Mouse (Mus musculus): ENCODE measurements around the gene Gse1. TPM values are rescaled to one million over a fixed set of nuclear protein-coding genes. Genes with fewer than 3 reads are reported as not detected.

The Gse1 gene
- polyA plus RNA-seq, 1 experiment from 2014 or later, result 8.7 TPM

DNA sequence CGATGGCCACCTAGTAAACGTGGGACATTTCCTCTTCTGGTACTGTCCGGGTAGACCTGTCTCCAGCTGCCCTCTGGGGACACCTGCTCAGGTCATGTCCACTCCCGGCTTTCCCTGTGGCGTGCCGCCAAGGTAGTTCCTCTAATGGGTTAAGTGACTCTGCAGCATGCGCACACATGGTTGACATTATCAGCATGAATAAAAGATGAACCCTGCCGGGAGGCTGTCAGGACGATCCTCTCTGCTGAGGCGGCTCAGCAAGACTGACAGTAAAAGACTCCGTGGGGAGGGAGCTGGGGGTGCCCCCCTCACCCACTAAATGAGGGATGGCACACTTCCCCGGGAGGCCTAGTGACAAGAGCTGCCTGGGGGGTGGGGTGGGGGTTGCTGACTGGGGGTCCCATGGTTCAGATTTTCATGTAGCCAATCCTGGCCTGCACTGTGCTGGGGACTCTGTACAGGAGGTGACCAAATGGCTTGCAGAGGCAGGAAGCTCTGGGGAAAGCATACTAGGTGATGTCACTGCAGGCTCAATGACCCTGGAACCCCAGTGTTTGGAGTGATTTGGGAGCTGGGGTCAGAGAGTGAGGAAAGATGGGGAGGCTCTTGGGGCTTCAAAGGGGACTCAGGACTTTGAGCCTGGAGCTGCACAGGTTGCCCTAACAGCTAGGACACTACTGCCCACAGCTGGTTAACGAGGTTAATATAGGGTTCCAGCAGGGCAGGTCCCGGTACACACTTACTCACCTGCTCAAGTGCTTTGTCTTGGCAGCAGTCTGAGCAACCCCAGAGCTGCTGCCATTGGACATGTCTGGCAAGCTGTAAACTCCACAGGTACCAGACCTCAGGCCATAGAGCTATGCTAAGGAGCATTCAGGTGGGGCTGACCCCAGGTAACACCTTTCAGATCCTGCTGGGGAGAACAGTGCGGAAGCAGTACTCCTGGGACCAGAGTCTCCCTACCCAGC lies 169.5 kb downstream of the Gse1 start:
- WGBS (ENCODE audit: insufficient replicate concordance), result 44% methylated on average over 15 of the region's 15 CpGs
- no peak for ATAC-seq (ENCODE audit: insufficient read depth)
- Histone ChIP-seq H3K27ac (replicated peaks) (no peak overlapping the region), H3K9ac (no peak overlapping the region), H3K9me3 (replicated peaks) (no peaks in the 10 kb centered on the region), H3K4me2 (no peak overlapping the region), H3K4me1 (replicated peaks) (peaks cover 45% of the 10 kb centered on the region), H3K4me3 (replicated peaks) (no peak overlapping the region), H3K27me3 (peaks cover 41% of the 10 kb centered on the region), H3K36me3 (replicated peaks) (no peaks in the 10 kb centered on the region)

- H3K4me1 ChIP-seq (replicated peaks), result peaks cover 53% of the 10 kb centered on the region
- no peak overlapping the region for H3K4me2 ChIP-seq
- no peaks in the 10 kb centered on the region for H3K9me3 ChIP-seq (replicated peaks)
- ATAC-seq (ENCODE audit: insufficient read depth), result no peak
- WGBS (ENCODE audit: insufficient replicate concordance), result 74% methylated on average over 33 of the region's 33 CpGs
- H3K27ac ChIP-seq (replicated peaks), result no peak overlapping the region
- no peak overlapping the region for H3K9ac ChIP-seq
- H3K36me3 ChIP-seq (replicated peaks), result no peaks in the 10 kb centered on the region
- peaks cover 39% of the 10 kb centered on the region for H3K27me3 ChIP-seq
- no peak overlapping the region for H3K4me3 ChIP-seq (replicated peaks)
Measured at GRCm38 (mm10) chr8:120399212-120399934, 171.1 kb downstream of the Gse1 start.

DNA sequence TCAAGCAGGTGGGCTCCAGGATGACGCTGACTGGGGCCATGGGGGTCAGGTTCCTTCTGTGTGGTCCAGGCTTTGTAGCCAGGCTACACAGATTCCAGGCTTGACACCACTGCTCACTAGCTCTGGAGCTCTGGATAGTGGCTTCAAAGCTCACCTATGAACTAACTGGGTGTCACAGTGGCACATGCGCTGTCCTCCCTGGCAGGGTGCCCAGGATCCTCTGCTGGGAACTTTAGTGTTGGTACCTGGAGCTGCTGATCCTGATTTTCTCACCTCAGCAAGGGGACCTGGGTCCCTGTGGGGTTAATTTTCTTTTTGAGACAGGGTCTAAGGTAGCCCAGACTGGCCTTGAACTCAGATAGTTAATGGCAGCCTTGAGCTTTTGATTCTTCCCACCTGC lies 173.0 kb downstream of the Gse1 start:
- Histone ChIP-seq H3K9ac (no peak overlapping the region), H3K4me2 (no peak overlapping the region), H3K27me3 (peaks cover 39% of the 10 kb centered on the region), H3K4me3 (replicated peaks) (no peak overlapping the region), H3K36me3 (replicated peaks) (no peaks in the 10 kb centered on the region), H3K27ac (replicated peaks) (no peak overlapping the region), H3K4me1 (replicated peaks) (peaks cover 64% of the 10 kb centered on the region), H3K9me3 (replicated peaks) (no peaks in the 10 kb centered on the region)
- ATAC-seq (ENCODE audit: insufficient read depth), result no peak
- 81% methylated on average over 2 of the region's 2 CpGs for WGBS (ENCODE audit: insufficient replicate concordance)

GRCm38 (mm10) chr8:120401712-120402111 lies 173.5 kb downstream of the Gse1 start:
- no peak overlapping the region for H3K4me3 ChIP-seq (replicated peaks)
- WGBS (ENCODE audit: insufficient replicate concordance), result 34% methylated on average over 7 of the region's 7 CpGs
- H3K36me3 ChIP-seq (replicated peaks), result no peaks in the 10 kb centered on the region
- H3K27ac ChIP-seq (replicated peaks), result no peak overlapping the region
- H3K9me3 ChIP-seq (replicated peaks), result no peaks in the 10 kb centered on the region
- H3K9ac ChIP-seq, result no peak overlapping the region
- no peak for ATAC-seq (ENCODE audit: insufficient read depth)
- H3K27me3 ChIP-seq, result peaks cover 39% of the 10 kb centered on the region
- no peak overlapping the region for H3K4me2 ChIP-seq
- peaks cover 68% of the 10 kb centered on the region for H3K4me1 ChIP-seq (replicated peaks)

DNA sequence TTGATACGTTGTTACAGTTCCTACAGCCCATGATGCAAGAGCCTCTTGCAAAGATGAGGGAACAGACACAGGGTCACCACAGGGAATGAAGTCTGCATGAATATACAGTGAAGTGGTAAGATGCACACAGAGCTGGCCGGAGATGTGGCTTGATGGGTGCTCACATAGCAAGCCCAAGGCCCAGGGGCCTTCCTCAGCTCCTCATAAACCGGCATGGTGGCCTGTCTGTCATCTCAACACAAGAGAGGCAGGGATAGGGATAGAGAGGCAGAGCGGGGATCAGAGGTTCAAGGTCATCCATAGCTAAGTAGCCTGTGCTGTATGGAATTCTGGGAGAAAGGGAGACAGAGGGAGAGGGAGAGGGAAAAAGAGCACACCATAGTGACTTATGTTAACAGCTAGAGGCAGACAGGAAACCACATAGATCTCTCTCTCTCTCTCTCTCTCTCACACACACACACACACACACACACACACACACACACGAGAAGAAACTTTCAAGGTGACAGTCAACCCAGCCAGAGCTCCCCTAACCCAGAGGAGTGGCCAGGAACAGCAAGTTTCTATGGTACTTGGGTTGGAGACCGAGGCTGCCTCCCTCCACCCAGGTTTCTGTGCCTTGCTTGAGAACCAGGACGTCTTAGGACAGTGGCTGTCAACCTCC lies 175.5 kb downstream of the Gse1 start:
- Histone ChIP-seq H3K27me3 (peaks cover 32% of the 10 kb centered on the region), H3K27ac (replicated peaks) (no peak overlapping the region), H3K4me2 (no peak overlapping the region), H3K9ac (no peak overlapping the region), H3K4me1 (replicated peaks) (peaks cover 71% of the 10 kb centered on the region), H3K36me3 (replicated peaks) (no peaks in the 10 kb centered on the region), H3K4me3 (replicated peaks) (no peak overlapping the region), H3K9me3 (replicated peaks) (no peaks in the 10 kb centered on the region)
- WGBS (ENCODE audit: insufficient replicate concordance), result 42% methylated on average over 7 of the region's 7 CpGs
- ATAC-seq (ENCODE audit: insufficient read depth), result no peak

GRCm38 (mm10) chr8:120404609-120405036 lies 176.4 kb downstream of the Gse1 start:
- no peak for ATAC-seq (ENCODE audit: insufficient read depth)
- no peak overlapping the region for H3K9ac ChIP-seq
- H3K27me3 ChIP-seq, result peaks cover 24% of the 10 kb centered on the region
- no peak overlapping the region for H3K27ac ChIP-seq (replicated peaks)
- no peak overlapping the region for H3K4me2 ChIP-seq
- no peaks in the 10 kb centered on the region for H3K36me3 ChIP-seq (replicated peaks)
- peaks cover 79% of the 10 kb centered on the region for H3K4me1 ChIP-seq (replicated peaks)
- H3K9me3 ChIP-seq (replicated peaks), result no peaks in the 10 kb centered on the region
- H3K4me3 ChIP-seq (replicated peaks), result no peak overlapping the region
- WGBS (ENCODE audit: insufficient replicate concordance), result 50% methylated on average over 7 of the region's 7 CpGs

GRCm38 (mm10) chr8:120406008-120406632 lies 177.9 kb downstream of the Gse1 start:
- H3K4me3 ChIP-seq (replicated peaks), result no peak overlapping the region
- peaks cover 82% of the 10 kb centered on the region for H3K4me1 ChIP-seq (replicated peaks)
- no peaks in the 10 kb centered on the region for H3K36me3 ChIP-seq (replicated peaks)
- H3K9me3 ChIP-seq (replicated peaks), result no peaks in the 10 kb centered on the region
- H3K27ac ChIP-seq (replicated peaks), result no peak overlapping the region
- 60% methylated on average over 12 of the region's 12 CpGs for WGBS (ENCODE audit: insufficient replicate concordance)
- H3K4me2 ChIP-seq, result no peak overlapping the region
- no peak for ATAC-seq (ENCODE audit: insufficient read depth)
- H3K27me3 ChIP-seq, result peaks cover 19% of the 10 kb centered on the region
- H3K9ac ChIP-seq, result no peak overlapping the region

DNA sequence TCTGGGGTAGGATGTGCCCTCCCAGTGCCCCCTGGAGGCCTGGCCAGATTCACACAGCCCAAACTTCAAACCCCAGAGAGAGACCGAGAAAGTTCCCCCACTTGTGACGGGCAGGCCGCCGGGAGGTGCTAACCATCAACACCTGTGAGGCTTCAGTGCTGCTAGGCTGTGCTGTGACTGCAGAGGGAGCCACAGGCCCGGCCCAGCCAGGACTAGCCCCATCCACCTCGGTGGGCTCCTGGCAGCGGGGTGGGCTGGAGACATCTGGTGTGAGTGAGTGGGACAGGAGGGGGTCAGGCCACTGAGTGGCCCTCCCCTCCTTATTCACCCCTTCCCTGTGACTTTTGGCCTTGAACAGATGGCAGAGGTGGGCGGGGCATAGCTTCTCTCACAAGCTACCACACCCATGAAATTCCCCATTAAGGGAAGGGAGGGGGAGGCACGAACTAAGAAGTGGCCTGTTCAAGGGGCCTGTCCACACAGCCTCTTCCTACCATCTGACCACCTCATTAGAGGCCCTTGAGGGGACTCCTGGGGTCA lies 179.5 kb downstream of the Gse1 start:
- no peak overlapping the region for H3K27ac ChIP-seq (replicated peaks)
- H3K9me3 ChIP-seq (replicated peaks), result no peaks in the 10 kb centered on the region
- WGBS (ENCODE audit: insufficient replicate concordance), result 20% methylated on average over 9 of the region's 9 CpGs
- peaks cover 65% of the 10 kb centered on the region for H3K4me1 ChIP-seq (replicated peaks)
- H3K27me3 ChIP-seq, result peaks cover 21% of the 10 kb centered on the region
- H3K36me3 ChIP-seq (replicated peaks), result no peaks in the 10 kb centered on the region
- ATAC-seq (ENCODE audit: insufficient read depth), result peak; percentile 35
- H3K4me2 ChIP-seq, result peak overlapping the region; percentile 36; the same call in 1 of the 2 replicates
- H3K9ac ChIP-seq, result no peak overlapping the region
- H3K4me3 ChIP-seq (replicated peaks), result no peak overlapping the region

- H3K9ac ChIP-seq, result no peak overlapping the region
- H3K4me3 ChIP-seq (replicated peaks), result no peak overlapping the region
- no peaks in the 10 kb centered on the region for H3K36me3 ChIP-seq (replicated peaks)
- peaks cover 29% of the 10 kb centered on the region for H3K27me3 ChIP-seq
- H3K4me1 ChIP-seq (replicated peaks), result peaks cover 62% of the 10 kb centered on the region
- no peaks in the 10 kb centered on the region for H3K9me3 ChIP-seq (replicated peaks)
- WGBS (ENCODE audit: insufficient replicate concordance), result 57% methylated on average over 14 of the region's 14 CpGs
- 0 out of 2 replicates have a peak overlapping the region, but pooled peaks have one; percentile 36 for H3K4me2 ChIP-seq
- H3K27ac ChIP-seq (replicated peaks), result peak overlapping the region; percentile 45
- no peak for ATAC-seq (ENCODE audit: insufficient read depth)
Measured at GRCm38 (mm10) chr8:120408241-120409215, 180.3 kb downstream of the Gse1 start.
